Mouse (Mus musculus): ENCODE results near the gene Tkfc. TPM values are rescaled to one million over a fixed set of nuclear protein-coding genes. Genes with fewer than 3 reads are reported as not detected.

Tkfc gene
- polyA plus RNA-seq, 1 experiment from 2014 or later, result 70.8 TPM

GRCm38 (mm10) chr19:10557001-10557400 is 48.5 kb downstream of the Tkfc start:
- peaks cover 5% of the 10 kb centered on the region for H3K4me1 ChIP-seq (ENCODE audit: control insufficient read depth, insufficient read depth, low read length)

GRCm38 (mm10) chr19:10555624-10556510 is 49.6 kb downstream of the Tkfc start, which contains the start of gene Tmem216:
Tmem216 (minus strand) TSS chr19:10556238.
- WGBS, result under 1% methylated on average over 43 of the region's 43 CpGs

More at GRCm38 (mm10) chr19:10557001-10557400, 48.5 kb downstream of the Tkfc start:
- WGBS, result 71% methylated on average over 2 of the region's 2 CpGs
- Histone ChIP-seq H3K9me3 (ENCODE audit: control insufficient read depth, low read length) (no peaks in the 10 kb centered on the region), H3K9ac (ENCODE audit: low read depth, low read length) (no peak overlapping the region), H3K27ac (ENCODE audit: low read length) (no peak overlapping the region), H3K36me3 (ENCODE audit: control insufficient read depth, insufficient read depth, low read length) (no peaks in the 10 kb centered on the region), H3K27me3 (replicated peaks; ENCODE audit: control insufficient read depth, insufficient read depth, low read length) (no peaks in the 10 kb centered on the region), H3K4me2 (ENCODE audit: low read depth, low read length) (no peak overlapping the region), H3K4me3 (ENCODE audit: low read length) (no peak overlapping the region)
- no peak for ATAC-seq

GRCm38 (mm10) chr19:10539454-10539853 is 66.0 kb downstream of the Tkfc start:
- no peaks in the 10 kb centered on the region for H3K27me3 ChIP-seq (replicated peaks; ENCODE audit: control insufficient read depth, insufficient read depth, low read length)
- no peak for ATAC-seq
- no peaks in the 10 kb centered on the region for H3K4me1 ChIP-seq (ENCODE audit: control insufficient read depth, insufficient read depth, low read length)
- peaks cover 21% of the 10 kb centered on the region for H3K36me3 ChIP-seq (ENCODE audit: control insufficient read depth, insufficient read depth, low read length)
- H3K9ac ChIP-seq (ENCODE audit: low read depth, low read length), result no peak overlapping the region
- no peak overlapping the region for H3K27ac ChIP-seq (ENCODE audit: low read length)
- H3K9me3 ChIP-seq (ENCODE audit: control insufficient read depth, low read length), result no peaks in the 10 kb centered on the region
- WGBS, result 91% methylated on average over 5 of the region's 5 CpGs
- no peak overlapping the region for H3K4me2 ChIP-seq (ENCODE audit: low read depth, low read length)
- H3K4me3 ChIP-seq (ENCODE audit: low read length), result no peak overlapping the region

More at GRCm38 (mm10) chr19:10555624-10556510, 49.6 kb downstream of the Tkfc start, which contains the start of gene Tmem216:
- no peaks in the 10 kb centered on the region for H3K27me3 ChIP-seq (replicated peaks; ENCODE audit: control insufficient read depth, insufficient read depth, low read length)
- H3K4me1 ChIP-seq (ENCODE audit: control insufficient read depth, insufficient read depth, low read length), result peaks cover 5% of the 10 kb centered on the region
- peak within 1 kb of the TSS; percentile 79 for H3K4me2 ChIP-seq (ENCODE audit: low read depth, low read length)
- peak within 1 kb of the TSS; percentile 71 for H3K4me3 ChIP-seq (ENCODE audit: low read length)
- no peaks in the 10 kb centered on the region for H3K36me3 ChIP-seq (ENCODE audit: control insufficient read depth, insufficient read depth, low read length)
- no peaks in the 10 kb centered on the region for H3K9me3 ChIP-seq (ENCODE audit: control insufficient read depth, low read length)
- peak within 1 kb of the TSS; percentile 79 for H3K9ac ChIP-seq (ENCODE audit: low read depth, low read length)
- ATAC-seq, result peak; percentile 100
- H3K27ac ChIP-seq (ENCODE audit: low read length), result peak within 1 kb of the TSS; percentile 63

Other genes starting within 250 kb of the Tkfc start
- gene Syt7, start 216.6 kb downstream of the Tkfc start, polyA plus RNA-seq (2015; fragmentation: Nextera tagmentation; extraction: Ambion mirVana), result 0.94 and 1.3 TPM in 2 replicates
- gene Lrrc10b, start 148.2 kb downstream of the Tkfc start, polyA plus RNA-seq (2015; fragmentation: Nextera tagmentation; extraction: Ambion mirVana), result 0.18 and 0.55 TPM in 2 replicates
- 2.0 and 3.4 TPM in 2 replicates for gene Ppp1r32, start 122.7 kb downstream of the Tkfc start, polyA plus RNA-seq (2015; fragmentation: Nextera tagmentation; extraction: Ambion mirVana)
- gene Cpsf7, start 80.4 kb downstream of the Tkfc start, polyA plus RNA-seq (2015; fragmentation: Nextera tagmentation; extraction: Ambion mirVana), result 29.7 and 30.9 TPM in 2 replicates
- 57.4 and 60.9 TPM in 2 replicates for gene Sdhaf2, start 79.5 kb downstream of the Tkfc start, polyA plus RNA-seq (2015; fragmentation: Nextera tagmentation; extraction: Ambion mirVana)
- 25.9 and 28.4 TPM in 2 replicates for gene Tmem216, start 49.4 kb downstream of the Tkfc start, polyA plus RNA-seq (2015; fragmentation: Nextera tagmentation; extraction: Ambion mirVana)
- 22.5 and 23.0 TPM in 2 replicates for gene Cyb561a3, start 28.5 kb downstream of the Tkfc start, polyA plus RNA-seq (2015; fragmentation: Nextera tagmentation; extraction: Ambion mirVana)
- gene Tmem138, start 28.3 kb downstream of the Tkfc start, polyA plus RNA-seq (2015; fragmentation: Nextera tagmentation; extraction: Ambion mirVana), result 23.9 and 27.5 TPM in 2 replicates
- gene Ddb1, start 327 bp downstream of the Tkfc start, polyA plus RNA-seq (2015; fragmentation: Nextera tagmentation; extraction: Ambion mirVana), result 268 and 271 TPM in 2 replicates
- 4.8 and 5.5 TPM in 2 replicates for gene Vwce, start 28.6 kb upstream of the Tkfc start, polyA plus RNA-seq (2015; fragmentation: Nextera tagmentation; extraction: Ambion mirVana)
- 0.71 and 0.78 TPM in 2 replicates for gene Pga5, start 72.4 kb upstream of the Tkfc start, polyA plus RNA-seq (2015; fragmentation: Nextera tagmentation; extraction: Ambion mirVana)
- gene Vps37c, start 83.1 kb upstream of the Tkfc start, polyA plus RNA-seq (2015; fragmentation: Nextera tagmentation; extraction: Ambion mirVana), result 36.2 and 37.6 TPM in 2 replicates
- gene Cd5, start 133.3 kb upstream of the Tkfc start, polyA plus RNA-seq (2015; fragmentation: Nextera tagmentation; extraction: Ambion mirVana), result 0.17 TPM in 1 of 2 replicates, not detected in the other
- gene Cd6, start 224.4 kb upstream of the Tkfc start, polyA plus RNA-seq (2015; fragmentation: Nextera tagmentation; extraction: Ambion mirVana), result 0.23 and 0.38 TPM in 2 replicates
- gene Slc15a3, start 234.1 kb upstream of the Tkfc start, polyA plus RNA-seq (2015; fragmentation: Nextera tagmentation; extraction: Ambion mirVana), result 0.48 and 0.56 TPM in 2 replicates